Mouse (Mus musculus): ENCODE results near the gene Mier2.

The Mier2 gene

DNA sequence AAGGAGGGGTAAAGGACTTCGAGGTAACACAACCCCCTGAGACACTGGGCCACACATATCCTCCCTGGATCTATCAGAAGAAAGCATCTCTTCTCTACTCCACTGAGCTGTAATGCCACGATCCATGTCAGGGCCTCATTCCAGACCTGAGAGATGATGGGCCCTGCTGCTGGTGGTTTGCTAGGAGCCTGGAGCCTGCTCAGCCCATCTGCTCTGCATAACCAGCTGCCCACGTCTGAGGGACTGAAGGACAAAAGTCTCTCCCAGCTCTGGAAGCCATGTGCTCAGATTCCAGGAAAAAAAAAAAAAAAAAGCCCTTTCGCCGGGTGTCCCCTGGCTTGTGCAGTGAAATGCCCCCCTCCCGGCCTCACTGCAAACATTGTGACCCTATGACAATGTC, 20.8 kb upstream of the Mier2 start:
- DNase-seq (ENCODE audit: low read depth, low spot score), result no peak

DNA sequence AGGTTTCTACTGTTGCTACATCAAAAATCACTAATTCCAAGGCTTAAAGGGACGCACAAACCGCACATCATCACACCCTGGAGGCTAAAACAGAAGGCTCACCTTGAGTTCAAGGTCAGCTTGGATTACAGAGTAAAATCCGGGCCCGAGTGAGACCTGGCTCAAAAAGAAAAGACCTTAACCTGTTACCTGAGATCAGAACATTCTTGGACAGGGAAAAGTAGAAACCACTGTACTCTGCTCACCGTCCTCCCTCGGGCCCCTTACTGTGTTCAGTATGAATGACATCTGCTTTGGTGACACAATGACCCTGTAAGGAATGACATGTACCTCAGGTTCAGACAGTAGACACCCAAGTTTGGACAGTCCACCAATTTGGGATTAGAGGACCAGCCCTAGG, 19.8 kb upstream of the Mier2 start:
- no peak for DNase-seq (ENCODE audit: low read depth, low spot score)

GRCm38 (mm10) chr10:79574350-79574749, 19.4 kb upstream of the Mier2 start:
- DNase-seq (ENCODE audit: low read depth, low spot score), result no peak

GRCm38 (mm10) chr10:79573611-79574010, 18.6 kb upstream of the Mier2 start:
- DNase-seq (ENCODE audit: low read depth, low spot score), result no peak

DNA sequence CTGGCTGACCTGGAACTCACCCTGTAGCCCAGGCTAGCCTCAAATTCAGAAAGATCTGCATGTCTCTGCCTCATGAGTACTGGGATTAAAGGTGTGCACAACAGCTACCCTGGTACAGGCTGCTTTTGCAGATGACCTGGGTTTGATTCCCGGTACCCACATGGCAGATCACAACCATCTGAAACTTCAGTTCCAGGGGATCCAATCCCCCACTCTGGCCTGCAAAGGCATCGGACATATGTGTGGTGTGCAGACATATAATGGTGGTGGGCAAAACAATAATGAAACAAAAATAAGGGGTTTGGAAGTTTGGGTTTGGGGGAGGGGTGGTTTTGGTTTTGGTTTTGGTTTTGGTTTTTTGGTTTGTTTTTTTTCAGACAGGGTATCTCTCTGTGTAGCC, 16.3 kb upstream of the Mier2 start:
- no peak for DNase-seq (ENCODE audit: low read depth, low spot score)

- DNase-seq (ENCODE audit: low read depth, low spot score), result no peak
Observed at GRCm38 (mm10) chr10:79569921-79570320, 14.9 kb upstream of the Mier2 start.

DNA sequence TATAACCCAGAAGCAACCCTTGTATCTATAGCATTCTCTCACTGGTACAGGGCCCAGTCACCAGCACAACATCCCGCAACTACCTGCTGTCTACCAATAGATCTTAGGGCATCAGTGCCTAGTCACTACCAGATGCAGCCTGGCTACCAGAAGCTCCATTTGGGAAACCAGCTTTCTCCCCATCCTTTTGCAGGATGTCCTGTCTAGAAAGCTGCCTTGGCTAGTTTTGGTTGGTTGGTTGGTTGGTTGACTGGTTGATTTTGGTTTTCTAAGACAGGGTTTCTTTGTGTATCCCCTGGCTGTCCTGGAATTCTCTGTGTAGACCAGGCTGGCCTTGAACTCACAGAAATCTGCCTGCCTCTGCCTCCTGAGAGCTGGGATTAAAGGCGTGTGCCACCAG, 4.7 kb upstream of the Mier2 start:
- DNase-seq (ENCODE audit: low read depth, low spot score), result no peak

DNA sequence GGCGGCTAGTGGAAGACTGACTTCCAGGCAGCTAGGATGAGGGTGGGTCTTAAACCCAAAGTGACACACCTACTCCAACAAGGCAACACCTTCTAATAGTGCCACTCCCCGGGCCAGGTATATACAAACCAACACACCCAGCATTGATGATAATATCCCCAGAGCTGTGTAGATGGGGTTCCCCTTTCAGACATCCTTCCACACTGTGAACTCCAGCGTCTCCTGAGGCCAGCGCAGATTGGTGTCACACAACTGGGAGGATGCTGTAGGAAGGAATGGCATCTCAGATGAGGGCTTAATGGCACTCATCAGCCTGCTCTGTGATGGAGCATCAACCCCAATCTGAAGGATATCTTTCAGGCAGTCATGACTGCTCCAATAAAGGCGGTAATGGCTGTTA, 2.5 kb upstream of the Mier2 start:
- no peak for DNase-seq (ENCODE audit: low read depth, low spot score)

GRCm38 (mm10) chr10:79556951-79557350, 2.0 kb upstream of the Mier2 start:
- DNase-seq (ENCODE audit: low read depth, low spot score), result no peak

- no peak for DNase-seq (ENCODE audit: low read depth, low spot score)
Observed at GRCm38 (mm10) chr10:79555238-79555724, 282 bp upstream of the Mier2 start.

DNA sequence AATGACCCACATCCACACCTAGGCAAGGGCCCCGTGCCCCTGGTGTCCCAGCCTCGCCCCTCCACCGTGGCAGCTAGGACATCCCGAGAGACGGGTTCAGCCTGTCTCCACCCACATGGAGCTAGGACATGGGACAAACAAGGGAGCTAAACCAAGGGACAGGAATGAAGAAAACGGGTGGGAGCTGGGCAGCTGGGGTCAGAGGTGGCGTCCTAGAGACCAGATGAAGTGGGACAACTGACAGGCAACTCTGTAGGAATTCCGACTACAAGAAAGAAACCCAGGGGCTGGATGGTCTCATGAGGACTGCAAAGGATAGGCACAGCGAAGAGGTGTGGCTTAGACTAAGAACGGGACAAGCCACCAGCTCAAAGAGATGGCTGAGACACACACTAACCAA, 1.3 kb downstream of the Mier2 start:
- no peak for DNase-seq (ENCODE audit: low read depth, low spot score)

DNA sequence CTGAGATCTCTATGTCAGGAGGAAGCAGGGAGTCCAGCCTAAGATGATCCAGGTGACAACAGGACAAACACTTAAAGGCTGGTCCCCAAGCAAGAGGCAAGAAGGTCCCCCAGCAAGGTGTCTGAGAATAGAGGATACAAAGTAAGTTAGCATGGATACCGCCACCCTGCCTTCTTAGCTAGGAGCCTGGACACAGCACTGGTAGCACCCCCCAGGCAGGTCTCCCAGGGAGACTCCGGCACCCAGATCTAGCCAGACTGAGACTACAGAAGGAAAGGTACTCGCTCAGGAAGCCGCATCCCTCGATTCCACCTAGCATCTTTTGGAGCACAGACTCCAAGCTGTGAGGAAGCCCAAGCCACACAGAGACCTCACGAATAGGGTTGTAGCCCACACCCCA, 1.8 kb downstream of the Mier2 start:
- DNase-seq (ENCODE audit: low read depth, low spot score), result no peak

GRCm38 (mm10) chr10:79552531-79552930, 2.5 kb downstream of the Mier2 start:
- no peak for DNase-seq (ENCODE audit: low read depth, low spot score)

GRCm38 (mm10) chr10:79550366-79550765, 4.6 kb downstream of the Mier2 start:
- no peak for DNase-seq (ENCODE audit: low read depth, low spot score)

GRCm38 (mm10) chr10:79548971-79549723, 5.9 kb downstream of the Mier2 start:
- DNase-seq (ENCODE audit: low read depth, low spot score), result no peak

GRCm38 (mm10) chr10:79548546-79548945, 6.5 kb downstream of the Mier2 start:
- no peak for DNase-seq (ENCODE audit: low read depth, low spot score)

GRCm38 (mm10) chr10:79547148-79547675, 7.8 kb downstream of the Mier2 start:
- no peak for DNase-seq (ENCODE audit: low read depth, low spot score)

- no peak for DNase-seq (ENCODE audit: low read depth, low spot score)
Observed at GRCm38 (mm10) chr10:79546483-79546882, 8.5 kb downstream of the Mier2 start.

DNA sequence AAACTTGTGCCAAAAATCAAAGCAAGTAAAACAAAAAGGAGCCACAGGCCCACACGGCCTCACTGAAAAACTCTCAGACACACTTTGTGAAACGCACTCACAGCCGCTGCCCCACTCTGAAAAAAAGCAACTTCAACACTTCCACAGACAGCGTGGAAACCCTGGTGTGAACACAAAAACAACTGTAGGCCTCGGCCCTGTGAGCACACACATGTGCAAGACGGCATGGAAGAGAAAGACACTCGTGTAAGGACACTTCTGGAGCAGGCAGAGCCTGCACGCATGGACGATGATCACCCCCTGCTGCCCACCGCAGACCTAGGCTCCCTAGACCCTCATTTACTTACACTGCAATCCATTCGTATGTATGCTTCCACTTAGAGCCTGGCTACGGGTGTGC, 9.1 kb downstream of the Mier2 start:
- DNase-seq (ENCODE audit: low read depth, low spot score), result no peak

DNA sequence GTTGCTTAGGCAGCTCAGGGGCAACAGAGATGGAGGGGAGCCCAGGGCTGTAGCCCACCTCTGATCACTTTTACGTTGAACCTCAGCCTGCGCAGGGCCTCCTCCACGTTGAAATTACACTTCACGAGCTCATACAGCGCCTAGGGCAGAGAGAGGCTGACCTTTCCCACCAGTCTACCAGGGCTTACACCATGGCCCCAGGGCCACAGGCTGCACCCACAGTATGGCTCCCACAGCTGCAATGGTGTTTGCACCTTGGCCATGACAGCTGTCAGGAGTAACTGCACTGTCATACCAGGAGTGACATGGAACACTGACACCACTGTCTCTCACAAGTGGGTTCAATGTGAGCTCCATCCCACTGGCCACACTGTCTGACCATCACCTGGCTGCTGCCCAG, 10.4 kb downstream of the Mier2 start:
- no peak for DNase-seq (ENCODE audit: low read depth, low spot score)

DNA sequence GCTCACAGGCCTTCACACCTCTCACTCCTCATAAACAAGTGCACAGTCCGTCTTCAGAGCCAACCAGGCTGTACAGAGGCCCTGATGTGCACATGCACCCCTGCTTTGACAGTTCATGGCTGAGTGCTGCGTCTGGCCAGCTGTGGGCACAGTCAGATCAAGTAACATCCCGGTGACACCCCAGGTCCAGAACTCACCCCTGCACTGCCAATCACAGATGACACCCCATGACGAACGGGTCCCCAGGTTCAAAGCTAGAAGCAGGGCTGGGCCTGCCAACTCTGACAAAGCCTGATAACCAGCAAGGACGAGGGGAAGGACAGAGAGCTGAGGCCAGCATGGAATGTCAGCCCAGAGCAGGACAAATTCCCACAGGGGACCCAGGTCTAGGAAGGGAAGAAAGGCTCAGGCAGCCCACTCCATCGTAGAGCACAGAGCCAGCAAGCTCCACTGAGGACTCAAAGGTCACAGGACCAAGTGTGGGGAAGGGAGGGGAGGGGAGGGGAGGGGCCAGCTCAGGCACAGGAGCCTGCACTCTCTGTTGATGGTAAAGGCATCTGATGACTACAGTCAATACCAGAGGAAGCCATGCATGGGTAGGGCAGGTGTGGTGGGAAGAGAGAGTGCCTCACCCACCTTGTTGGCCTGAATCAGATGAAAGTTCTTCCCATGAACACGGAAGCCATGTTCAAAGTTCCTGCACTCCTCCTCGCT, 11.0 kb downstream of the Mier2 start:
- no peak for DNase-seq (ENCODE audit: low read depth, low spot score)

- no peak for DNase-seq (ENCODE audit: low read depth, low spot score)
Observed at GRCm38 (mm10) chr10:79542171-79542570, 12.8 kb downstream of the Mier2 start.

DNA sequence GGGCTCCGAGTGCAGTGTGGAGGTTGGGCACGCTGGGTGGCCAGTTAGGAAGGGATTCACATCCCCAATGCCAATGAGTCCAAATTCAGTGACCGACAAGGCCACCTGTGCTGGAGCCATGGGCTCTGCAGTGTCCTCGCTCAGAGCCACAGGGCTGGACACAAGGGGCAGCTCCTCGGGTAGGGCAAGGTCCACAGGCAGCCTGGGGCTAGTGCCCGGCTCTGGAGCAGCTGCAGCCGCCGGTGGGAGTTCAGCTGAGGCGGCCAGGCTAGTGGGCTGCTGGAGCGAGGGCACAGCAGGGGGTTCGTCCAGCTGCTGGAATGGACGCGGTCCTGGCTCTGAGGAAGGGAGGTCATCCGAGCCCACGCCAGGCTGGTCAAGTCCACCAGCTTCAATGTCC, 13.5 kb downstream of the Mier2 start:
- DNase-seq (ENCODE audit: low read depth, low spot score), result no peak

Measured in A20 (cell line).